Mouse (Mus musculus): ENCODE measurements around the gene Adamts3. TPM values are rescaled to one million over a fixed set of nuclear protein-coding genes. Genes with fewer than 3 reads are reported as not detected.

Adamts3 gene
- polyA plus RNA-seq, 1 experiment: 0.34 TPM

DNA sequence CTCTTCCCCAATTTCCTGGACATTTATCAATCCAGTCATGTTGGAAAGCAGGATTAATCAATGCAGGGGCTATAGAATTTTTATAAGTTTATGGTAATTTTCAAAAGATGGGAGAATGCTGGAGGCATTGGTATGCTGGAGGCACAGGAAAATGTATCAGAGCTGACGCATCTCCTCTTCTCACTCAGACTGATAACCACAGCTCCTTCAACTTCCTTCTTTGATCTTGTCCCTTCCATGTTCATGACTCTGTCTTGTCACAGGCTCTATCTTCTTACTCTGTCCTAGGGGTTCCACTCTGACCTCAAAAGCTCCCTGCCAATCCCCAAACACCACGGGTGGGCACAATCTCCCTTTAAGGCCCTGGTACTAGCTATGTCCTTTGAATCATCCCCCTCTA lies 103.3 kb downstream of the Adamts3 start:
- TF ChIP-seq FOSL1 (IDR thresholded peaks at IDR 0.05; ENCODE audit: insufficient read depth, low read length, poor library complexity, severe bottlenecking) (no peak), MYOD1 (IDR thresholded peaks at IDR 0.05; ENCODE audit: control insufficient read depth, insufficient read length, low read depth) (no peak), USF1 (IDR thresholded peaks at IDR 0.05; ENCODE audit: low read depth) (no peak), CEBPB (IDR thresholded peaks at IDR 0.05; ENCODE audit: low read depth) (no peak), MAX (IDR thresholded peaks at IDR 0.05) (no peak)
- H3K36me3 ChIP-seq (ENCODE audit: control insufficient read depth, insufficient read depth): no peaks in the 10 kb centered on the region
- H3K79me3 ChIP-seq (ENCODE audit: low read depth): no peaks in the 10 kb centered on the region
- no peaks in the 10 kb centered on the region for H3K27me3 ChIP-seq (ENCODE audit: control insufficient read depth, insufficient read depth, insufficient read length)
- H3K4me3 ChIP-seq (ENCODE audit: insufficient read depth, poor library complexity, severe bottlenecking): no peak overlapping the region
- H3ac ChIP-seq (ENCODE audit: control insufficient read depth, insufficient read length, low read depth): no peak overlapping the region
- H3K79me2 ChIP-seq (ENCODE audit: control insufficient read depth, insufficient read depth): no peaks in the 10 kb centered on the region

DNA sequence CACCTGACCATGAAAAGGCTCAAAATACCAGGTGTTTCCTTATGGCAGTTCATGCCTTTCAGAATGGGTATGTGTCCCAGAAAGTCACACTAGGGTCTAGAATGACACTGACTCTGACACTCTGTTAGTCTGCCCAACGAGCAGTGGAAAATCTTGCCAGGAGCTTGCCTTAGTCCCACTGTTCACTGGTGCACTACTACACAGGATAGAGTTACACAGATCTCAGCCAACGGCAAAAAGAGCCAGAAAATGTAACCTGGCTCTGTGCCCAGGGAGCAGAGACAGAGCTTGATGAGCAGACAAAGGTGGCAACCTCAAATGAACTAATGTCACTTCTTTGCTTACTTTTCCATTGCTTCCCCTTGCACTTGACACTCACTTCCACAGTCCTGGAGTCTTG lies 104.5 kb downstream of the Adamts3 start:
- Histone ChIP-seq H3K36me3 (ENCODE audit: control insufficient read depth, insufficient read depth) (no peaks in the 10 kb centered on the region), H3ac (ENCODE audit: control insufficient read depth, insufficient read length, low read depth) (no peak overlapping the region), H3K79me2 (ENCODE audit: control insufficient read depth, insufficient read depth) (no peaks in the 10 kb centered on the region), H3K27me3 (ENCODE audit: control insufficient read depth, insufficient read depth, insufficient read length) (no peaks in the 10 kb centered on the region), H3K79me3 (ENCODE audit: low read depth) (no peaks in the 10 kb centered on the region), H3K4me3 (ENCODE audit: insufficient read depth, poor library complexity, severe bottlenecking) (no peak overlapping the region)
- TF ChIP-seq FOSL1 (IDR thresholded peaks at IDR 0.05; ENCODE audit: insufficient read depth, low read length, poor library complexity, severe bottlenecking) (no peak), MAX (IDR thresholded peaks at IDR 0.05) (no peak), CEBPB (IDR thresholded peaks at IDR 0.05; ENCODE audit: low read depth) (no peak), USF1 (IDR thresholded peaks at IDR 0.05; ENCODE audit: low read depth) (no peak), MYOD1 (IDR thresholded peaks at IDR 0.05; ENCODE audit: control insufficient read depth, insufficient read length, low read depth) (no peak), CTCF (IDR thresholded peaks at IDR 0.05; ENCODE audit: control insufficient read depth, insufficient read depth, insufficient read length) (no peak), MYOG (IDR thresholded peaks at IDR 0.05; ENCODE audit: control insufficient read depth, extremely low read depth, insufficient read length) (no peak)

- Histone ChIP-seq H3ac (ENCODE audit: control insufficient read depth, insufficient read length, low read depth) (no peak overlapping the region), H3K79me3 (ENCODE audit: low read depth) (no peaks in the 10 kb centered on the region), H3K4me3 (ENCODE audit: insufficient read depth, poor library complexity, severe bottlenecking) (no peak overlapping the region), H3K36me3 (ENCODE audit: control insufficient read depth, insufficient read depth) (no peaks in the 10 kb centered on the region), H3K79me2 (ENCODE audit: control insufficient read depth, insufficient read depth) (no peaks in the 10 kb centered on the region), H3K27me3 (ENCODE audit: control insufficient read depth, insufficient read depth, insufficient read length) (no peaks in the 10 kb centered on the region)
- TF ChIP-seq CEBPB (IDR thresholded peaks at IDR 0.05; ENCODE audit: low read depth) (no peak), MAX (IDR thresholded peaks at IDR 0.05) (no peak), USF1 (IDR thresholded peaks at IDR 0.05; ENCODE audit: low read depth) (no peak), CTCF (IDR thresholded peaks at IDR 0.05; ENCODE audit: control insufficient read depth, insufficient read depth, insufficient read length) (no peak), MYOG (IDR thresholded peaks at IDR 0.05; ENCODE audit: control insufficient read depth, extremely low read depth, insufficient read length) (no peak), FOSL1 (IDR thresholded peaks at IDR 0.05; ENCODE audit: insufficient read depth, low read length, poor library complexity, severe bottlenecking) (no peak), MYOD1 (IDR thresholded peaks at IDR 0.05; ENCODE audit: control insufficient read depth, insufficient read length, low read depth) (no peak)
These were observed 105.7 kb downstream of the Adamts3 start for GRCm38 (mm10) chr5:89777411-89777810.

GRCm38 (mm10) chr5:89770655-89771355 lies 112.3 kb downstream of the Adamts3 start:
- H3K79me3 ChIP-seq (ENCODE audit: low read depth): no peaks in the 10 kb centered on the region
- TF ChIP-seq MAX (IDR thresholded peaks at IDR 0.05): no peak
- no peak for TF ChIP-seq CEBPB (IDR thresholded peaks at IDR 0.05; ENCODE audit: low read depth)
- TF ChIP-seq MYOG (IDR thresholded peaks at IDR 0.05; ENCODE audit: control insufficient read depth, extremely low read depth, insufficient read length): no peak
- no peak for TF ChIP-seq CTCF (IDR thresholded peaks at IDR 0.05; ENCODE audit: control insufficient read depth, insufficient read depth, insufficient read length)
- no peak for TF ChIP-seq USF1 (IDR thresholded peaks at IDR 0.05; ENCODE audit: low read depth)
- no peak for TF ChIP-seq FOSL1 (IDR thresholded peaks at IDR 0.05; ENCODE audit: insufficient read depth, low read length, poor library complexity, severe bottlenecking)
- TF ChIP-seq MYOD1 (IDR thresholded peaks at IDR 0.05; ENCODE audit: control insufficient read depth, insufficient read length, low read depth): no peak
- no peaks in the 10 kb centered on the region for H3K79me2 ChIP-seq (ENCODE audit: control insufficient read depth, insufficient read depth)
- no peak overlapping the region for H3ac ChIP-seq (ENCODE audit: control insufficient read depth, insufficient read length, low read depth)
- no peaks in the 10 kb centered on the region for H3K36me3 ChIP-seq (ENCODE audit: control insufficient read depth, insufficient read depth)
- H3K27me3 ChIP-seq (ENCODE audit: control insufficient read depth, insufficient read depth, insufficient read length): no peaks in the 10 kb centered on the region
- no peak overlapping the region for H3K4me3 ChIP-seq (ENCODE audit: insufficient read depth, poor library complexity, severe bottlenecking)

DNA sequence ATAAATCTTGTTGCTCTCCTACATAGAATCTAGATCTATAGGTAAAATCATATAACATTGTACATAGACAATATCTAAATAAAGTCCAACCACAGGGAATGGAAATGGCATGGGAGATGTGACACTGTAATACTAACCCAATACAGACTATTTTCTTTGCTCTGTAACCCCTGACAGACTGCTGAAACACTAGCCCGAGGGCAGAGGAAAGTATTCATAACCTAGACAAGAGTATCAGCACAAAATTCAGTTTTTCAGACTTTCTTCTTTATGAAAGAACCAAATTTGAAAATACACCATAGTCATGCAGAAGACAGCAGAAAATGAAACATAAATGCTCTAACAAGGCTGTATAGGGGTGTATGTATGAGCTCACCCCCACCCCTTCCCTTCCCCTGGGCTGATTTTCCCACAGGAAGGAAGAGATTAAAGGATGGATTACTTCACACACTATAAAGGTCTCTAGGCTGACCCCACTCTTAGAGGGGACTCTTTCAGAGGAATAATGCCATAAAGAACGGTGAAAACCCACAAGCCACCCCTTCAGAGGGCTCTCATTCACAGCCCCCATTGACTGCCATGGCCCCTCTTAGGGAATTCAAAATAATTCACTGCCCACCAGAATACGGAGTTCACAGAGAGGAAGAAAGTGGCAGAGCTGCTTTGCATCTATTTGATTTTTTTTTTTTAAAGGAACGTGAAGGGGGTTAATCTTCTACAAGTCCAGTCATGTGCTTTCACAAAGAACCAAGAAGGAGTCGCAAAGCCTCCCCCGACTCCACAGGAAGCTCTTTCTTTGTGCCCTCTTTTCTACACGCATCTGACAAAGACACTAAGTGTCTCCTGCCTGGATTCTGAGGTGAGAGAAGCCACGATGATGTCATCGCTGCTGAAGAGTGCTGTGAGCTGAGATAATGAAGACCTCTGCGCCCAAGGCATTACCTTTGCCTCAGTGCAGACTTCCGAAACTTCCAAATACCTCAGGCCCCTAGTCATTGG lies 119.6 kb downstream of the Adamts3 start:
- Histone ChIP-seq H3K4me3 (ENCODE audit: insufficient read depth, poor library complexity, severe bottlenecking) (no peak overlapping the region), H3K79me3 (ENCODE audit: low read depth) (no peaks in the 10 kb centered on the region), H3K36me3 (ENCODE audit: control insufficient read depth, insufficient read depth) (no peaks in the 10 kb centered on the region), H3K27me3 (ENCODE audit: control insufficient read depth, insufficient read depth, insufficient read length) (no peaks in the 10 kb centered on the region), H3ac (ENCODE audit: control insufficient read depth, insufficient read length, low read depth) (no peak overlapping the region), H3K79me2 (ENCODE audit: control insufficient read depth, insufficient read depth) (no peaks in the 10 kb centered on the region)
- TF ChIP-seq FOSL1 (IDR thresholded peaks at IDR 0.05; ENCODE audit: insufficient read depth, low read length, poor library complexity, severe bottlenecking): no peak
- no peak for TF ChIP-seq MYOD1 (IDR thresholded peaks at IDR 0.05; ENCODE audit: control insufficient read depth, insufficient read length, low read depth)
- TF ChIP-seq CEBPB (IDR thresholded peaks at IDR 0.05; ENCODE audit: low read depth): no peak
- TF ChIP-seq CTCF (IDR thresholded peaks at IDR 0.05; ENCODE audit: control insufficient read depth, insufficient read depth, insufficient read length): no peak
- no peak for TF ChIP-seq USF1 (IDR thresholded peaks at IDR 0.05; ENCODE audit: low read depth)

All from C2C12 (cell line).